Mouse (Mus musculus): Measurements from ENCODE around the gene Kpna6. TPM values are rescaled to one million over a fixed set of nuclear protein-coding genes. Genes with fewer than 3 reads are reported as not detected.
A peak's percentile ranks its signal among the peaks of the same experiment; 100 is the strongest.

The Kpna6 gene
- polyA plus RNA-seq, 1 experiment from 2014 or later: 6.9 TPM

GRCm38 (mm10) chr4:129622803-129623535 is 49.6 kb downstream of the Kpna6 start:
- 21% methylated on average over 8 of the region's 8 CpGs for WGBS (ENCODE audit: insufficient replicate concordance)
- ATAC-seq (ENCODE audit: low read depth): no peak
- peaks cover 42% of the 10 kb centered on the region for H3K4me1 ChIP-seq (ENCODE audit: control insufficient read depth, low read depth, low read length)

GRCm38 (mm10) chr4:129622120-129622802 is 50.3 kb downstream of the Kpna6 start:
- no peak overlapping the region for H3K4me3 ChIP-seq (ENCODE audit: low read depth, low read length)
- H3K27me3 ChIP-seq (ENCODE audit: control insufficient read depth, insufficient read depth, low read depth, low read length): no peaks in the 10 kb centered on the region
- no peak overlapping the region for H3K4me2 ChIP-seq (ENCODE audit: low read depth, low read length)
- peaks cover 2% of the 10 kb centered on the region; the same call in 1 of the 2 replicates for H3K36me3 ChIP-seq (ENCODE audit: control insufficient read depth, insufficient read depth)
- H3K9me3 ChIP-seq (replicated peaks; ENCODE audit: control insufficient read depth, low read length): no peaks in the 10 kb centered on the region
- no peak for ATAC-seq (ENCODE audit: low read depth)
- H3K4me1 ChIP-seq (ENCODE audit: control insufficient read depth, low read depth, low read length): peaks cover 44% of the 10 kb centered on the region
- H3K27ac ChIP-seq (ENCODE audit: low read length): no peak overlapping the region
- 74% methylated on average over 11 of the region's 11 CpGs for WGBS (ENCODE audit: insufficient replicate concordance)
- H3K9ac ChIP-seq (ENCODE audit: low read depth, low read length): no peak overlapping the region

More at GRCm38 (mm10) chr4:129622803-129623535, 49.6 kb downstream of the Kpna6 start:
- no peaks in the 10 kb centered on the region for H3K9me3 ChIP-seq (replicated peaks; ENCODE audit: control insufficient read depth, low read length)
- no peaks in the 10 kb centered on the region for H3K27me3 ChIP-seq (ENCODE audit: control insufficient read depth, insufficient read depth, low read depth, low read length)
- H3K36me3 ChIP-seq (ENCODE audit: control insufficient read depth, insufficient read depth): peaks cover 9% of the 10 kb centered on the region
- H3K4me3 ChIP-seq (ENCODE audit: low read depth, low read length): peak overlapping the region; percentile 61
- H3K27ac ChIP-seq (ENCODE audit: low read length): no peak overlapping the region; the same call in 1 of the 2 replicates
- H3K9ac ChIP-seq (ENCODE audit: low read depth, low read length): peak overlapping the region; percentile 59
- peak overlapping the region; percentile 69 for H3K4me2 ChIP-seq (ENCODE audit: low read depth, low read length)

- Histone ChIP-seq H3K27ac (ENCODE audit: low read length) (no peak overlapping the region), H3K9me3 (replicated peaks; ENCODE audit: control insufficient read depth, low read length) (no peaks in the 10 kb centered on the region), H3K27me3 (ENCODE audit: control insufficient read depth, insufficient read depth, low read depth, low read length) (no peaks in the 10 kb centered on the region), H3K9ac (ENCODE audit: low read depth, low read length) (no peak overlapping the region), H3K36me3 (ENCODE audit: control insufficient read depth, insufficient read depth) (no peaks in the 10 kb centered on the region), H3K4me3 (ENCODE audit: low read depth, low read length) (no peak overlapping the region), H3K4me1 (ENCODE audit: control insufficient read depth, low read depth, low read length) (peaks cover 44% of the 10 kb centered on the region), H3K4me2 (ENCODE audit: low read depth, low read length) (no peak overlapping the region)
- 73% methylated on average over 8 of the region's 8 CpGs for WGBS (ENCODE audit: insufficient replicate concordance)
- no peak for ATAC-seq (ENCODE audit: low read depth)
These were observed 51.2 kb downstream of the Kpna6 start for GRCm38 (mm10) chr4:129621283-129621841.

- no peak overlapping the region for H3K27ac ChIP-seq (ENCODE audit: low read length)
- no peaks in the 10 kb centered on the region for H3K9me3 ChIP-seq (replicated peaks; ENCODE audit: control insufficient read depth, low read length)
- no peaks in the 10 kb centered on the region for H3K36me3 ChIP-seq (ENCODE audit: control insufficient read depth, insufficient read depth)
- ATAC-seq (ENCODE audit: low read depth): no peak
- 79% methylated on average over 11 of the region's 11 CpGs for WGBS (ENCODE audit: insufficient replicate concordance)
- peaks cover 41% of the 10 kb centered on the region for H3K4me1 ChIP-seq (ENCODE audit: control insufficient read depth, low read depth, low read length)
- no peaks in the 10 kb centered on the region for H3K27me3 ChIP-seq (ENCODE audit: control insufficient read depth, insufficient read depth, low read depth, low read length)
- no peak overlapping the region for H3K4me2 ChIP-seq (ENCODE audit: low read depth, low read length)
- no peak overlapping the region for H3K9ac ChIP-seq (ENCODE audit: low read depth, low read length)
- H3K4me3 ChIP-seq (ENCODE audit: low read depth, low read length): no peak overlapping the region
These were observed 51.9 kb downstream of the Kpna6 start for GRCm38 (mm10) chr4:129620419-129621282.

- H3K9ac ChIP-seq (ENCODE audit: low read depth, low read length): peak within 1 kb of the TSS; percentile 79
- peaks cover 25% of the 10 kb centered on the region for H3K4me1 ChIP-seq (ENCODE audit: control insufficient read depth, low read depth, low read length)
- peak within 1 kb of the TSS; percentile 94 for H3K4me2 ChIP-seq (ENCODE audit: low read depth, low read length)
- H3K9me3 ChIP-seq (replicated peaks; ENCODE audit: control insufficient read depth, low read length): no peaks in the 10 kb centered on the region
- 4% methylated on average over 43 of the region's 44 CpGs for WGBS (ENCODE audit: insufficient replicate concordance)
- peak within 1 kb of the TSS; percentile 78 for H3K27ac ChIP-seq (ENCODE audit: low read length)
- no peaks in the 10 kb centered on the region for H3K27me3 ChIP-seq (ENCODE audit: control insufficient read depth, insufficient read depth, low read depth, low read length)
- peak within 1 kb of the TSS; percentile 76 for H3K4me3 ChIP-seq (ENCODE audit: low read depth, low read length)
- no peaks in the 10 kb centered on the region for H3K36me3 ChIP-seq (ENCODE audit: control insufficient read depth, insufficient read depth)
- peak; percentile 92 for ATAC-seq (ENCODE audit: low read depth)
These were observed 53.5 kb downstream of the Kpna6 start, which contains the start of gene Iqcc for GRCm38 (mm10) chr4:129618786-129619691. Gene Iqcc, minus strand, starts transcription at chr4:129619099.

- Histone ChIP-seq H3K27me3 (ENCODE audit: control insufficient read depth, insufficient read depth, low read depth, low read length) (no peaks in the 10 kb centered on the region), H3K9ac (ENCODE audit: low read depth, low read length) (peak overlapping the region; percentile 79), H3K27ac (ENCODE audit: low read length) (no peak overlapping the region), H3K4me1 (ENCODE audit: control insufficient read depth, low read depth, low read length) (peaks cover 19% of the 10 kb centered on the region), H3K4me3 (ENCODE audit: low read depth, low read length) (peak overlapping the region; percentile 76), H3K9me3 (replicated peaks; ENCODE audit: control insufficient read depth, low read length) (no peaks in the 10 kb centered on the region), H3K4me2 (ENCODE audit: low read depth, low read length) (peak overlapping the region; percentile 94), H3K36me3 (ENCODE audit: control insufficient read depth, insufficient read depth) (no peaks in the 10 kb centered on the region)
- WGBS (ENCODE audit: insufficient replicate concordance): 75% methylated on average over 5 of the region's 5 CpGs
- no peak for ATAC-seq (ENCODE audit: low read depth)
These were observed 54.5 kb downstream of the Kpna6 start for GRCm38 (mm10) chr4:129618031-129618430.

- 88% methylated on average over 7 of the region's 7 CpGs for WGBS (ENCODE audit: insufficient replicate concordance)
- Histone ChIP-seq H3K27me3 (ENCODE audit: control insufficient read depth, insufficient read depth, low read depth, low read length) (no peaks in the 10 kb centered on the region), H3K4me1 (ENCODE audit: control insufficient read depth, low read depth, low read length) (peaks cover 14% of the 10 kb centered on the region), H3K4me2 (ENCODE audit: low read depth, low read length) (no peak overlapping the region), H3K9me3 (replicated peaks; ENCODE audit: control insufficient read depth, low read length) (no peaks in the 10 kb centered on the region), H3K27ac (ENCODE audit: low read length) (no peak overlapping the region), H3K4me3 (ENCODE audit: low read depth, low read length) (no peak overlapping the region), H3K9ac (ENCODE audit: low read depth, low read length) (no peak overlapping the region), H3K36me3 (ENCODE audit: control insufficient read depth, insufficient read depth) (no peaks in the 10 kb centered on the region)
- ATAC-seq (ENCODE audit: low read depth): no peak
These were observed 55.4 kb downstream of the Kpna6 start for GRCm38 (mm10) chr4:129617121-129617641.

GRCm38 (mm10) chr4:129616631-129617030 is 55.9 kb downstream of the Kpna6 start:
- no peak overlapping the region for H3K27ac ChIP-seq (ENCODE audit: low read length)
- ATAC-seq (ENCODE audit: low read depth): no peak

More at GRCm38 (mm10) chr4:129616631-129617030, 55.9 kb downstream of the Kpna6 start:
- Histone ChIP-seq H3K4me2 (ENCODE audit: low read depth, low read length) (no peak overlapping the region), H3K36me3 (ENCODE audit: control insufficient read depth, insufficient read depth) (no peaks in the 10 kb centered on the region), H3K9me3 (replicated peaks; ENCODE audit: control insufficient read depth, low read length) (no peaks in the 10 kb centered on the region), H3K9ac (ENCODE audit: low read depth, low read length) (no peak overlapping the region), H3K4me3 (ENCODE audit: low read depth, low read length) (no peak overlapping the region), H3K27me3 (ENCODE audit: control insufficient read depth, insufficient read depth, low read depth, low read length) (no peaks in the 10 kb centered on the region), H3K4me1 (ENCODE audit: control insufficient read depth, low read depth, low read length) (peaks cover 14% of the 10 kb centered on the region)
- WGBS (ENCODE audit: insufficient replicate concordance): 85% methylated on average over 3 of the region's 3 CpGs
